Mouse (Mus musculus) stomach, postnatal 0 days (tissue): Measurements from ENCODE around the gene Pfas.

Experiments used
- CTCF ChIP-seq: IDR thresholded peaks from 2 replicates; pipeline ENCODE4 v1.5.1; 2016; ENCODE audit warnings: antibody characterized with exemption, low read depth, mild to moderate bottlenecking, moderate library complexity
- EP300 ChIP-seq: optimal IDR thresholded peaks from 2 replicates; pipeline ENCODE3; 2016; ENCODE audit warnings: antibody characterized with exemption

DNA sequence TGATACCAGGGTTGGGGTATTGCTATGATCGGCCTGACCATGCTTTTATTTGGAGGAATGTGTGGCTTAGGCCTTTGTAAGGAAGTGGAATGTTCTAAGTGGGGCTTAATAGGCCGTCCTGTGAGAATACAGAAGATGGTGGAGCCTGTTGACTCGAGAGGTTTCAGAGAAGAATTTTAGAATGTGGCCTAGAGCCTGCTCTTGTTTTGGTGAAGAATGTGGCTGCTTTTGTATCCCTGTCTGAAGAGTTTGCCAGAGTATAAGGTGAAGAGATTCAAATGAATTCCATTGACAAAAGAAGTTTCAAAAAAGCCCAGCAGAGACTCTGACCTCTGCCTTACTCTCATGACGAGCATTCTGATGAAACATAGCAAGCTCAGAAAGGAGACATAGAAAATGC is 43.5 kb upstream of the Pfas start:
- TF ChIP-seq EP300 (no peak), CTCF (no peak)
